In the genomic region with DNA sequence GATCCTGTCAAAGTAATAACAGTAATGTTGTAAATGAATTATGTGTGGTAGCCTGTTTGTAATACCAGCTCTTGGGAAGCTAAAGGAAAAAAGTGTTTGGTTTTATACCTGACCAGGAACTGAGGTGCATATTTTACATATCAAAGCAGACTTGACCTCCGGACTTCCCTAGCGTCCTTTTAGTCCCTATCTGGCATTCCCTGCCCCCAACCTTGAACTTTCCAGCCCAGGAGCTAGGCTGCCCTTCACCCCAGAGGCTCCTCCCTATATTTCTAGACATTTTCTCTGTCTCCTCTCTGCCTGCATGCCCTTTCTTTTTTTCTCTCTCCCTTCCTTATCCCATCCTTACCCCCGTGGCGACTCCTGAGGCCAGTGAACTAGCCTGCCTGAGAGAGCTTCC, we compare ENCODE assay signal across 8 mouse cellular contexts. TPM values are rescaled to one million over a fixed set of nuclear protein-coding genes. Genes with fewer than 3 reads are reported as not detected.
DNase-seq lines count a peak whose midpoint lies in the region; ATAC-seq lines count a peak whose summit lies in the region.

No protein-coding gene starts in this region.

- H3K4me1 ChIP-seq in kidney, embryonic 15.5 days, result peaks cover 9% of the 10 kb centered on the region
- H3K4me1 ChIP-seq in hindbrain, embryonic 12.5 days, result peaks cover 13% of the 10 kb centered on the region
- H3K4me1 ChIP-seq in midbrain, embryonic 12.5 days, result peaks cover 12% of the 10 kb centered on the region

- H3K9ac ChIP-seq in kidney, embryonic 15.5 days, result no peak overlapping the region
- H3K9ac ChIP-seq in hindbrain, embryonic 12.5 days, result no peak overlapping the region
- no peak overlapping the region for H3K9ac ChIP-seq in midbrain, embryonic 12.5 days (replicated peaks)

- peaks cover 27% of the 10 kb centered on the region for H3K27me3 ChIP-seq in kidney, embryonic 15.5 days
- H3K27me3 ChIP-seq in hindbrain, embryonic 12.5 days, result no peaks in the 10 kb centered on the region
- peaks cover 7% of the 10 kb centered on the region; the same call in 1 of the 2 replicates for H3K27me3 ChIP-seq in midbrain, embryonic 12.5 days

- no peaks in the 10 kb centered on the region for H3K36me3 ChIP-seq in kidney, embryonic 15.5 days
- H3K36me3 ChIP-seq in hindbrain, embryonic 12.5 days, result 0 out of 2 replicates have a peak, but pooled peaks cover 3% of the 10 kb centered on the region
- H3K36me3 ChIP-seq in midbrain, embryonic 12.5 days, result no peaks in the 10 kb centered on the region; the same call in 1 of the 2 replicates

- WGBS in kidney, embryonic 15.5 days, result 32% methylated on average over 4 of the region's 4 CpGs
- WGBS in hindbrain, embryonic 12.5 days, result 39% methylated on average over 4 of the region's 4 CpGs
- WGBS in midbrain, embryonic 12.5 days, result 48% methylated on average over 4 of the region's 4 CpGs

- peak overlapping the region; percentile 73 for H3K4me3 ChIP-seq in kidney, embryonic 15.5 days (replicated peaks)
- peak overlapping the region; percentile 98; the same call in 1 of the 2 replicates for H3K4me3 ChIP-seq in hindbrain, embryonic 12.5 days
- H3K4me3 ChIP-seq in midbrain, embryonic 12.5 days, result peak overlapping the region; percentile 89; the same call in 1 of the 2 replicates

- no peak for DNase-seq in kidney, adult 9 months
- DNase-seq in R1 (ENCODE audit: low read depth, low spot score) (peak; percentile 95), adipocyte (ENCODE audit: low spot score) (no peak)
- DNase-seq in embryo, embryonic 10.5 days (ENCODE audit: low spot score), result no peak
- DNase-seq in right cerebral cortex, postnatal 10 days (ENCODE audit: low spot score in 2 of 2), result no peak

- no peaks in the 10 kb centered on the region for H3K9me3 ChIP-seq in kidney, embryonic 15.5 days (replicated peaks)
- no peaks in the 10 kb centered on the region for H3K9me3 ChIP-seq in hindbrain, embryonic 12.5 days (replicated peaks)
- no peaks in the 10 kb centered on the region for H3K9me3 ChIP-seq in midbrain, embryonic 12.5 days

- H3K4me2 ChIP-seq in kidney, embryonic 15.5 days, result peak overlapping the region; percentile 74; the same call in 1 of the 2 replicates
- H3K4me2 ChIP-seq in hindbrain, embryonic 12.5 days (replicated peaks), result peak overlapping the region; percentile 55
- peak overlapping the region; percentile 68 for H3K4me2 ChIP-seq in midbrain, embryonic 12.5 days (replicated peaks)

- no peak overlapping the region for H3K27ac ChIP-seq in kidney, embryonic 15.5 days
- peak overlapping the region; percentile 95 for H3K27ac ChIP-seq in hindbrain, embryonic 12.5 days
- peak overlapping the region; percentile 94; the same call in 1 of the 2 replicates for H3K27ac ChIP-seq in midbrain, embryonic 12.5 days (replicated peaks)

- ATAC-seq in kidney, embryonic 15.5 days (replicated peaks; ENCODE audit: low FRiP score), result no peak
- ATAC-seq in hindbrain, embryonic 12.5 days (ENCODE audit: low FRiP score), result no peak
- no peak for ATAC-seq in midbrain, embryonic 12.5 days (ENCODE audit: low FRiP score, low read depth)

RNA-seq across cellular contexts. Expression of gene Mkrn1, which starts 0.6 kb away (rescaled TPM):
- polyA plus RNA-seq in kidney, embryonic 15.5 days (2015; fragmentation: Nextera tagmentation; extraction: Ambion mirVana), result 59.8 and 60.2 TPM in 2 replicates
- 178 and 191 TPM in 2 replicates for polyA plus RNA-seq in hindbrain, embryonic 12.5 days (2016; fragmentation: Nextera tagmentation; extraction: Ambion mirVana)
- 167 and 184 TPM in 2 replicates for polyA plus RNA-seq in midbrain, embryonic 12.5 days (2016; fragmentation: Nextera tagmentation; extraction: Ambion mirVana)

RNA-seq across cellular contexts. Expression of gene Rab19, which starts 39.9 kb away (rescaled TPM):
- 1.7 and 2.3 TPM in 2 replicates for polyA plus RNA-seq in kidney, embryonic 15.5 days (2015; fragmentation: Nextera tagmentation; extraction: Ambion mirVana)
- polyA plus RNA-seq in hindbrain, embryonic 12.5 days (2016; fragmentation: Nextera tagmentation; extraction: Ambion mirVana), result 0.52 and 0.66 TPM in 2 replicates
- polyA plus RNA-seq in midbrain, embryonic 12.5 days (2016; fragmentation: Nextera tagmentation; extraction: Ambion mirVana), result 0.20 and 0.26 TPM in 2 replicates

RNA-seq across cellular contexts. Expression of gene Slc37a3, which starts 43.4 kb away (rescaled TPM):
- 52.5 and 53.9 TPM in 2 replicates for polyA plus RNA-seq in kidney, embryonic 15.5 days (2015; fragmentation: Nextera tagmentation; extraction: Ambion mirVana)
- polyA plus RNA-seq in hindbrain, embryonic 12.5 days (2016; fragmentation: Nextera tagmentation; extraction: Ambion mirVana), result 56.5 and 59.0 TPM in 2 replicates
- 52.6 and 53.0 TPM in 2 replicates for polyA plus RNA-seq in midbrain, embryonic 12.5 days (2016; fragmentation: Nextera tagmentation; extraction: Ambion mirVana)
